Mouse (Mus musculus): ENCODE results near the gene Slc47a2. TPM values are rescaled to one million over a fixed set of nuclear protein-coding genes. Genes with fewer than 3 reads are reported as not detected.

Gene Slc47a2
- polyA plus RNA-seq (2012; ENCODE audit: low replicate concordance), result not detected in 2 replicates

GRCm38 (mm10) chr11:61342505-61343420 is at the start of gene Slc47a2:
Slc47a2 (minus strand) TSS chr11:61342860.

DNA sequence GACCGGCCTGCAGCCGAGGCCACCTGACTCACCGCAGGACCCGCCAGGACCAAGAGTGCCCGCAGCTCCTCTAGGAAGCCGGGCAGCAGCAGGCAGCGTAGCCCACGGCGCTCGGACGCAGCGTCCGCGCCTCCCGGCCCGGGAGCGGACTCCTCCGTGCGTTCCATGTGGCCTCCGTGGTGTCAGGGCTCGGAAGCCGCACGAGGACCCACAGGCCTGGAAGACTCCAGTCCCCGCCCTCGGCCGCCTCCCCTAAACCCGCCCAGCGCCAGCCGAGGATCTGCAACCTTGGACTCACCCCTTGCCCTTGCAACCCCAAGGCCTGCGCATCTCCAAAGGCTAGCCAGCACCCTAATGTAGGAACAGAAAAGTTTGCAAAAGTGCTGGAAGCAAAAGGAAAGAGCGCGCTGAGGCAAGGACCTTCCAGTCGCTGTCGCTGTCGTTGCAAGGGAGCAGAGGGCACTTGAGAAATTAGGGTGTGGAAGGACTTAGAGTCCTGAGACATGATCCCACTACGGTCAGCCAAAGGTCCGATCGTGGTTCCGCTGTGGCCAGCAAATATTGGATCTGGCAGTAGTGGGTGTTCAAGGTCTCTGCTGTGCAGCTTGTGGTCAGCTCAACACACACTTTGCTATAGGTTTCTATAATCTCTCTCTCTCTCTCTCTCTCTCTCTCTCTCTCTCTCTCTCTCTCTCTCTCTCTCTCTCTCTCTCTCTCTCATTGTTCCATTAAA is 35.4 kb upstream of the Slc47a2 start, which contains the start of gene Slc47a1:
Gene Slc47a1, minus strand, starts transcription at position 465 of the 733 bp plus-strand sequence.

DNA sequence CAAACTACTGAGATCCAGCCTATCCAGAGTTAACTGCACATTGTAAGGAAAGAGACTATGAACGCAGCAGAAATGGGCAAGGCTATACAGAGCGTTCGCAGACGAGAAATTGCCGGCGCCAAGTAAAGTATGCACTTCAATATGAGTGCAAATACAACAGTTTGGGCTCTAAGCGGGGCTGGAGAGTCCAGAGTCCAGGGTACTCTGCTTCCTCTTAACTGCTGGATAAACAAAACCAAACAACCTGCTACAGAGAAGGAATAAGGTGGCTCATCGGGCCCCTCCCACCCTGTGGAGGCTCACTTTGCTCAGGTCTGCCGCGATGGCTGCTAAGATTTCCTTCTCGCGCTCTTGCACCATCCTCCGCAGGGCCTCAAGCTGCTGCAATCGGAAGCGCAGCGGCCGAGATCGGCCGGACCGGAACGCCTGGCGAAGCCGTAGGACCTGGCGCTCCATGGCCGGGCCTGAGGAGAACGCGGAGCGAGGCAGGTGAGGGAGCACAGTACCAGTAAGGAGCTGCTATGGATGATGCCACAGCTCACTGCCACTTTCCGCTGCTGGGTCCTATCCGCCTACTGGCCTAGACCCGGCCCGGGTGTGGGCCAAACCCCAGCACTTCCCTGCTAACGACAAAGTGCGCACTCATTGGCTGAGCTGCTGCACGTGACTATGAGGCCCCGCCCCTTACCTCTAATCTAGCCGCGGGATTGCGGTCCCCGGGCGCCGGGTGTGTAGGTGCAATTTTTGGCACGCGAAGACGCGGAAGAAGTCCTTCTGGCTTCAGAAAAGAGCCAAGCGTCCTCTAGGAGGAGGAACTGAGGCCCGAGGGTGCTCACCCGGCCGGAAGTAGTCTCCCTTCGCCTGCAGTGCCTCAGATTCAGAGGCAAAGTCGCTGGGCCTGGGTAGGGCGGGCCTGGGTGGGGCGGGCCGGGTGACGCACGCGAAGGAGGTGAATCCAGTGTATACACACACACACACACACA is 75.8 kb downstream of the Slc47a2 start, which contains the start of gene Aldh3a2:
Gene Aldh3a2, minus strand, starts transcription at position 914 of the 983 bp plus-strand sequence.

Other genes with a start within 250 kb of the Slc47a2 start
- gene Tnfrsf13b, start 216.1 kb downstream of the Slc47a2 start, polyA plus RNA-seq (2012; ENCODE audit: low replicate concordance), result 74.3 and 118 TPM in 2 replicates
- 3.5 and 13.4 TPM in 2 replicates for gene Usp22, start 167.8 kb downstream of the Slc47a2 start, polyA plus RNA-seq (2012; ENCODE audit: low replicate concordance)
- gene Aldh3a1, start 135.3 kb downstream of the Slc47a2 start, polyA plus RNA-seq (2012; ENCODE audit: low replicate concordance), result not detected in 2 replicates
- gene Aldh3a2, start 75.4 kb downstream of the Slc47a2 start, polyA plus RNA-seq (2012; ENCODE audit: low replicate concordance), result 5.4 and 6.1 TPM in 2 replicates
- gene Slc47a1, start 35.5 kb upstream of the Slc47a2 start, polyA plus RNA-seq (2012; ENCODE audit: low replicate concordance), result not detected in 2 replicates
- not detected in 2 replicates for gene Rnf112, start 111.3 kb upstream of the Slc47a2 start, polyA plus RNA-seq (2012; ENCODE audit: low replicate concordance)
- gene Mfap4, start 142.6 kb upstream of the Slc47a2 start, polyA plus RNA-seq (2012; ENCODE audit: low replicate concordance), result 0.26 TPM in 1 of 2 replicates, not detected in the other
- 24.2 and 32.0 TPM in 2 replicates for gene Mapk7, start 151.5 kb upstream of the Slc47a2 start, polyA plus RNA-seq (2012; ENCODE audit: low replicate concordance)
- gene B9d1, start 162.3 kb upstream of the Slc47a2 start, polyA plus RNA-seq (2012; ENCODE audit: low replicate concordance), result 1.8 and 4.2 TPM in 2 replicates
- 0.39 and 3.0 TPM in 2 replicates for gene Epn2, start 236.8 kb upstream of the Slc47a2 start, polyA plus RNA-seq (2012; ENCODE audit: low replicate concordance)